Mouse (Mus musculus) heart, adult 2 months (tissue): ENCODE data around the gene Malrd1. TPM values are rescaled to one million over a fixed set of nuclear protein-coding genes. Genes with fewer than 3 reads are reported as not detected.

Experiments
- DNase-seq, 2 experiments: peaks; one replicate each; pipeline ENCODE4 v3.0.0; 2021
- H3K27ac ChIP-seq: fragments of 200-600 bp; 2 replicates; pipeline ENCODE4 v1.8.1; 2022
- H3K27me3 ChIP-seq: fragments of 200-500 bp; 2 replicates; pipeline ENCODE4 v1.6.1; 2012; ENCODE audit warnings: mild to moderate bottlenecking, low read length, inconsistent platforms, mixed read lengths; ENCODE audit not compliant: control insufficient read depth, insufficient read depth
- H3K36me3 ChIP-seq: fragments of 200-500 bp; 2 replicates; pipeline ENCODE4 v1.6.1; 2012; ENCODE audit warnings: low read length, inconsistent platforms; ENCODE audit not compliant: control insufficient read depth, insufficient read depth
- H3K4me1 ChIP-seq: fragments of 200-500 bp; 2 replicates; pipeline ENCODE4 v1.6.1; 2011; ENCODE audit warnings: low read length; ENCODE audit not compliant: control insufficient read depth, insufficient read depth
- H3K4me3 ChIP-seq: fragments of 200-600 bp; 2 replicates; pipeline ENCODE4 v1.8.1; 2022
- H3K79me2 ChIP-seq: fragments of 200-500 bp; replicated peaks from 2 replicates; pipeline ENCODE4 v1.6.1; 2012; ENCODE audit warnings: mild to moderate bottlenecking, inconsistent platforms, low read length, moderate library complexity, mixed read lengths; ENCODE audit not compliant: control insufficient read depth, insufficient read depth
- H3K9ac ChIP-seq: fragments of 200-500 bp; 2 replicates; pipeline ENCODE4 v1.6.1; 2012; ENCODE audit warnings: low read depth, mild to moderate bottlenecking, control low read depth, inconsistent platforms, low read length, mixed read lengths
- CTCF ChIP-seq: fragments of 200-600 bp; IDR thresholded peaks from 2 replicates; pipeline ENCODE4 v1.8.1; 2022; ENCODE audit warnings: antibody characterized with exemption, mild to moderate bottlenecking, moderate library complexity
- EP300 ChIP-seq: fragments of 200-500 bp; IDR thresholded peaks from 2 replicates; pipeline ENCODE4 v1.6.1; 2011; ENCODE audit warnings: low read depth, low read length, control low read depth; ENCODE audit not compliant: insufficient read depth
- POLR2A ChIP-seq: fragments of 200-500 bp; IDR thresholded peaks from 2 replicates; pipeline ENCODE4 v1.6.1; 2011; ENCODE audit warnings: mild to moderate bottlenecking, low read depth, low read length, control low read depth; ENCODE audit not compliant: insufficient read depth
- WGBS: fragments of 180-500 bp; shearing (Covaris S2); methylation state at CpG from one replicate; pipeline ENCODE4 v1.1.7; 2018; 5-methylcytosine and 5-hydroxymethylcytosine counted together
- intact Hi-C: fragments of 180-260 bp; cut with DNase I; formaldehyde crosslinking; loops from one replicate; pipeline ENCODE4 v1.15.1; 2025
- long read RNA-seq: library from polyadenylated mRNA; stranded (forward); transcript quantifications from one replicate; pipeline ENCODE4 v2.0.0, GENCODE M21; 2021
- polyA plus RNA-seq: library from polyadenylated mRNA; depleted of rRNA; stranded (reverse); fragments of >200 nt; gene quantifications from 2 replicates; pipeline ENCODE4 v1.2.3, GENCODE M21; 2012; rRNA removed
- total RNA-seq, 2 experiments: library from RNA; stranded (reverse); gene quantifications; 2 replicates each; pipeline ENCODE4 v1.2.3; 2021

Malrd1 gene
- total RNA-seq (not detected), polyA plus RNA-seq (not detected in 2 replicates)
- long read RNA-seq = 0 reads

- Histone ChIP-seq H3K36me3 (no peaks in the 10 kb centered on the region), H3K9ac (no peak within 1 kb of the TSS), H3K4me3 (no peak within 1 kb of the TSS), H3K27me3 (no peaks in the 10 kb centered on the region), H3K27ac (no peak within 1 kb of the TSS), H3K79me2 (no peaks in the 10 kb centered on the region), H3K4me1 (no peaks in the 10 kb centered on the region)
- WGBS = 75% methylated on average over 2 of the region's 2 CpGs
- no peak for DNase-seq
- intact Hi-C loops = no loop called here
- TF ChIP-seq EP300 (no peak), POLR2A (no peak), CTCF (no peak)
Observed at GRCm38 (mm10) chr2:15526241-15526924, at the start of gene Malrd1. Gene Malrd1 (plus strand): TSS chr2:15526479.

- Histone ChIP-seq H3K27ac (peak overlapping the region; percentile 64), H3K27me3 (no peaks in the 10 kb centered on the region), H3K9ac (no peak overlapping the region), H3K36me3 (no peaks in the 10 kb centered on the region), H3K4me3 (no peak overlapping the region), H3K79me2 (no peaks in the 10 kb centered on the region), H3K4me1 (peaks cover 2% of the 10 kb centered on the region)
- 17% methylated on average over 1 of the region's 1 CpGs for WGBS
- TF ChIP-seq CTCF (no peak), POLR2A (no peak), EP300 (no peak)
- DNase-seq = no peak
- intact Hi-C loops = no loop called here
Observed at GRCm38 (mm10) chr2:15538643-15539042, 12.4 kb downstream of the Malrd1 start.

- Histone ChIP-seq H3K27ac (no peak overlapping the region), H3K9ac (no peak overlapping the region), H3K4me3 (no peak overlapping the region), H3K36me3 (no peaks in the 10 kb centered on the region), H3K27me3 (no peaks in the 10 kb centered on the region), H3K79me2 (no peaks in the 10 kb centered on the region), H3K4me1 (no peaks in the 10 kb centered on the region)
- WGBS = 57% methylated on average over 4 of the region's 4 CpGs
- DNase-seq = no peak
- intact Hi-C loops = no loop called here
- TF ChIP-seq EP300 (no peak), CTCF (no peak), POLR2A (no peak)
Observed at GRCm38 (mm10) chr2:15613327-15613948, 87.2 kb downstream of the Malrd1 start.

GRCm38 (mm10) chr2:15614026-15614425, 87.7 kb downstream of the Malrd1 start:
- H3K79me2 ChIP-seq = no peaks in the 10 kb centered on the region

GRCm38 (mm10) chr2:15635761-15636160, 109.5 kb downstream of the Malrd1 start:
- Histone ChIP-seq H3K4me1 (no peaks in the 10 kb centered on the region; the same call in 1 of the 2 replicates), H3K79me2 (no peaks in the 10 kb centered on the region), H3K4me3 (no peak overlapping the region), H3K9ac (no peak overlapping the region), H3K27ac (no peak overlapping the region), H3K27me3 (no peaks in the 10 kb centered on the region), H3K36me3 (no peaks in the 10 kb centered on the region)
- TF ChIP-seq CTCF = no peak
- TF ChIP-seq POLR2A = no peak
- TF ChIP-seq EP300 = no peak
- no peak for DNase-seq
- intact Hi-C loops = no loop called here
- 75% methylated on average over 1 of the region's 1 CpGs for WGBS

More at GRCm38 (mm10) chr2:15614026-15614425, 87.7 kb downstream of the Malrd1 start:
- Histone ChIP-seq H3K4me3 (no peak overlapping the region), H3K4me1 (no peaks in the 10 kb centered on the region), H3K9ac (no peak overlapping the region), H3K27ac (no peak overlapping the region), H3K36me3 (no peaks in the 10 kb centered on the region), H3K27me3 (no peaks in the 10 kb centered on the region)
- TF ChIP-seq EP300 (no peak), CTCF (no peak), POLR2A (no peak)
- DNase-seq = no peak
- intact Hi-C loops = no loop called here
- WGBS = 77% methylated on average over 5 of the region's 5 CpGs

DNA sequence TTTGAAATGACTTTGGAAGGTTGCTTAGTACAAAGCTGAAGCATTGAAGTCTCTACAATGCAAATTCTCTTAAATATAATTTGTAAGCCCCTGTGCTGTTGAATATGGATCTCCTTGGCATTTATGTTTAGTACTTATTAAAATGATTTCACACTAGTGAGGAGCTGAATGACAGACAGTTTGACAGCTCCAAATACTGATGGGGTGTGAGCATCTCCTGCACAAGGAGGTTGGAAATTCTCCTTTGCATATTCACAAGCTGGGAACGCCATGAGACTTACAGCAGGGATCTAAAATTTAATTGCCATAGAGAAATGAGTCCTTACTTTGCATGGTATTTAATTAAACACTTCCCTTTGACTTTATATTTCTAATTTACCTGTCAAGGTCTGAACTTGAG, 117.6 kb downstream of the Malrd1 start:
- no peak for TF ChIP-seq EP300
- TF ChIP-seq POLR2A = no peak
- no peak for TF ChIP-seq CTCF
- Histone ChIP-seq H3K36me3 (no peaks in the 10 kb centered on the region), H3K4me1 (no peaks in the 10 kb centered on the region; the same call in 1 of the 2 replicates), H3K79me2 (no peaks in the 10 kb centered on the region), H3K27me3 (no peaks in the 10 kb centered on the region), H3K4me3 (no peak overlapping the region), H3K9ac (no peak overlapping the region), H3K27ac (no peak overlapping the region)
- no peak for DNase-seq
- intact Hi-C loops = no loop called here
- WGBS = 70% methylated on average over 1 of the region's 1 CpGs
